Comparison of ENCODE assay signal across 7 mouse cellular contexts in genomic region chr6:90735396-90736036, GRCm38 (mm10).
DNase-seq lines count a peak whose midpoint lies in the region; ATAC-seq and TF ChIP-seq lines count a peak whose summit lies in the region.

No protein-coding gene starts in this region.

- no peak for DNase-seq in lung, adult 2 months
- DNase-seq in lung, postnatal 10 days = no peak
- no peak for DNase-seq in forebrain, embryonic 14.5 days (ENCODE audit: low spot score)
- DNase-seq in limb, embryonic 14.5 days (ENCODE audit: low spot score) = no peak
- no peak for DNase-seq in left cerebral cortex, adult 8-10 months (ENCODE audit: low spot score in 2 of 2)
- no peak for DNase-seq in thymus, postnatal 25 days

- no peak for ATAC-seq in forebrain, embryonic 14.5 days
- ATAC-seq in limb, embryonic 14.5 days (ENCODE audit: low FRiP score, low read depth) = peak; percentile 2; the same call in 1 of the 2 replicates

- no peak for TF ChIP-seq POLR2A in lung, adult 2 months (IDR thresholded peaks at IDR 0.05; ENCODE audit: borderline replicate concordance, extremely low read depth, low read depth, low read length)
- TF ChIP-seq POLR2A in limb, embryonic 14.5 days (IDR thresholded peaks at IDR 0.05; ENCODE audit: borderline replicate concordance, extremely low read depth, insufficient read depth, insufficient read length) = no peak
- TF ChIP-seq POLR2A in small intestine, adult 2 months (IDR thresholded peaks at IDR 0.05; ENCODE audit: low read depth, low read length) = no peak

- H3K9ac ChIP-seq in forebrain, embryonic 14.5 days (ENCODE audit: low read length) = peak overlapping the region; percentile 85
- H3K9ac ChIP-seq in limb, embryonic 14.5 days (ENCODE audit: low read depth, low read length, severe bottlenecking) = peak overlapping the region; percentile 76

- H3K27me3 ChIP-seq in forebrain, embryonic 14.5 days (replicated peaks; ENCODE audit: control insufficient read depth, insufficient read depth, low read length) = no peaks in the 10 kb centered on the region
- no peaks in the 10 kb centered on the region for H3K27me3 ChIP-seq in limb, embryonic 14.5 days (ENCODE audit: control insufficient read depth, insufficient read depth, low read length)
- peaks cover 6% of the 10 kb centered on the region; the same call in 1 of the 2 replicates for H3K27me3 ChIP-seq in small intestine, adult 2 months (ENCODE audit: control insufficient read depth, insufficient read depth, low read length)

- no peak for TF ChIP-seq CTCF in lung, adult 2 months (IDR thresholded peaks at IDR 0.05; ENCODE audit: insufficient read depth, low read length)
- no peak for TF ChIP-seq CTCF in small intestine, adult 2 months (IDR thresholded peaks at IDR 0.05; ENCODE audit: extremely low read depth, insufficient read length, insufficient replicate concordance, low read depth, low read length)

- 27% methylated on average over 4 of the region's 4 CpGs for WGBS in lung, adult 2 months
- 43% methylated on average over 4 of the region's 4 CpGs for WGBS in forebrain, embryonic 14.5 days
- 35% methylated on average over 4 of the region's 4 CpGs for WGBS in limb, embryonic 14.5 days
- WGBS in small intestine, adult 2 months = 45% methylated on average over 4 of the region's 4 CpGs

- no peak overlapping the region for H3K27ac ChIP-seq in forebrain, embryonic 14.5 days (ENCODE audit: low read depth, low read length)
- H3K27ac ChIP-seq in limb, embryonic 14.5 days (replicated peaks; ENCODE audit: low read depth, low read length) = no peak overlapping the region
- no peak overlapping the region for H3K27ac ChIP-seq in small intestine, adult 2 months (ENCODE audit: insufficient read depth, low read depth, low read length)

- peak overlapping the region; percentile 59 for H3K4me3 ChIP-seq in lung, adult 2 months (replicated peaks; ENCODE audit: extremely low read depth, low read depth, low read length)
- H3K4me3 ChIP-seq in forebrain, embryonic 14.5 days (ENCODE audit: low read depth, low read length) = peak overlapping the region; percentile 77
- H3K4me3 ChIP-seq in limb, embryonic 14.5 days (replicated peaks; ENCODE audit: low read length) = peak overlapping the region; percentile 77
- peak overlapping the region; percentile 79 for H3K4me3 ChIP-seq in small intestine, adult 2 months (ENCODE audit: low read depth, low read length)

- H3K36me3 ChIP-seq in forebrain, embryonic 14.5 days (ENCODE audit: control insufficient read depth, insufficient read depth, low read length) = no peaks in the 10 kb centered on the region
- no peaks in the 10 kb centered on the region for H3K36me3 ChIP-seq in limb, embryonic 14.5 days (ENCODE audit: control insufficient read depth, insufficient read depth, low read length)
- H3K36me3 ChIP-seq in small intestine, adult 2 months (ENCODE audit: control insufficient read depth, insufficient read depth, low read length) = no peaks in the 10 kb centered on the region

- no peaks in the 10 kb centered on the region for H3K9me3 ChIP-seq in forebrain, embryonic 14.5 days (replicated peaks; ENCODE audit: control insufficient read depth, low read length)
- H3K9me3 ChIP-seq in limb, embryonic 14.5 days (ENCODE audit: control insufficient read depth, low read length) = no peaks in the 10 kb centered on the region

- peak overlapping the region; percentile 85 for H3K4me2 ChIP-seq in forebrain, embryonic 14.5 days (ENCODE audit: low read length)
- H3K4me2 ChIP-seq in limb, embryonic 14.5 days (replicated peaks; ENCODE audit: low read depth, low read length, severe bottlenecking) = peak overlapping the region; percentile 95

- H3K4me1 ChIP-seq in lung, adult 2 months (ENCODE audit: control insufficient read depth, insufficient read depth, low read length) = peaks cover 3% of the 10 kb centered on the region
- H3K4me1 ChIP-seq in forebrain, embryonic 14.5 days (ENCODE audit: control insufficient read depth, insufficient read depth, low read length) = peaks cover 3% of the 10 kb centered on the region; the same call in 1 of the 2 replicates
- H3K4me1 ChIP-seq in limb, embryonic 14.5 days (ENCODE audit: control insufficient read depth, insufficient read depth, low read length) = peaks cover 14% of the 10 kb centered on the region
- H3K4me1 ChIP-seq in small intestine, adult 2 months (ENCODE audit: control insufficient read depth, insufficient read depth, insufficient read length, low read length) = peaks cover 10% of the 10 kb centered on the region
